Mouse (Mus musculus): ENCODE measurements at regions not wholly inside any gene's neighbourhood (a gene's known extent, or its start where the extent isn't known, plus 50 kb on each side); places are given as distances from the start of the nearest gene placed in this dataset.

DNA sequence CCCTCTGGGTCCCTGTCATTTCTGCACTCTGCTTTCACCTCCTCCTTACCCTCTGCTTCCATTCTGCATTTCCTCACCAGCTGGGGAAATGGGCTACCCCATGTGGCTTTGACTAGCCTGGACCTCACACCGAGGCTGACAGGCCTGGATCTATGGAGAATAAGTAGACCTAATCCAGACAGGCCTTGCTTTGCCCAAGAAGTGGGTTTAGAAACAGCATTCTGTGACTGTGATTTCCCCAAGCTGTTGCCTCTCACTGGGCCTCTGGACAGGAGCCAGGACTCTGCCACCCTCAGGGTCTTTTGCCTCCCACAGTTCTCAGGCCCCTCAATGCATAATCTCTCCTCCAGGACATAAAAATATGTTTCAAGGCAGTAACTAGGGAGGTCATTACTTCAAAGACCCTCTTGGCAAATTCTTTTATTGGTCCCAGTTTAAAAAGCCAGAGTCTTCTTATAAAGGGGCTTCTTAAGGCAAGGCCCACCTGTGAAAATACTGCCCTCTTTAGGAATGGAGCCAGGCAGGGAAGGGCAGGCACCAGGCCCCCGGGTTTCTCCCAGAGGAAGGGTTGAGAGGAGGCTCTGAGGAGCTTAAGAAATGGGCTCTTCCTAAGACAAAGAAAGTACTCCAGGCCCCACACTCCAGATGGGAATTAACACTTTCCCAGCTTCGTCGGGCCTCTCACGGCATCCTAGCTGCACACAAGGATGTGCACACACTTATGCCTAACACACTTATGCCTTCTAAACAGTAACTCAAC lies 151.8 kb downstream of the Cyp26b1 start:
- no peak for DNase-seq (ENCODE audit: low spot score in 2 of 2)

DNA sequence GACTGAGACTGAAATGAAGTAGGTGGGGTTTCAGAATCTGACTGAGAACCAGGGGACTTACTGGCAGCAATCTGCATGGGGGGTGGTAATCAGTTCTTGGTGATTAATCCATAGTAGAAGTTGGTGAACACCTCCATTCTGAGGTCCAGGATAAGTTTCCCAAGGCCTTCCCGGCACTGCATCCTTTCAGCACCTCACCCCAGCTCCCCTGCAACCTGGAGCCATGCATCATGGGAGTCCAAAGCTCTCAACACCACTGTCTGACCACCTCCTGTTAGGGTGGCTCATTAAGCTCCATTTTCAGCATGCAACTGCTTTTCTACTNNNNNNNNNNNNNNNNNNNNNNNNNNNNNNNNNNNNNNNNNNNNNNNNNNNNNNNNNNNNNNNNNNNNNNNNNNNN lies 157.0 kb downstream of the Cyp26b1 start:
- no peak for DNase-seq (ENCODE audit: low spot score in 2 of 2)

DNA sequence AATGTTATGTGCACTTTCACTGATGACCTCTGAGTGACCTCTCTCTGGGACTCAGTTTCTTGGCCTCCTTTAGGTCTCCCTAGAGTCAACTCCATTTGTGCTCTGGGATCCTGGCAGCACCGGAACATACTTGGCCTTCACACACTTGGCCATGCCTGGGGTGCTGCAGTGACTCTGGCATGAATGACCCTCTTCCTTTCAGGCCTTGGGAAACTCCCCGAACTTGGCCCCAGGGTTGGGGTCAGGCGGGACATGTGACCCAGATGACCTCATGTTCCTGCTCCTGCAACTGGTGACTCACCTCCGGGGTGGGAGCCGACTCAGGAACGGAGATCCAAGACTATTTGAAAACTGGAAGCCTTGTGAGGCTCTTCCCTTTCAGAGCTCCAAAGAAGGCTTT lies 159.2 kb downstream of the Cyp26b1 start:
- no peak for DNase-seq (ENCODE audit: low spot score in 2 of 2)

DNA sequence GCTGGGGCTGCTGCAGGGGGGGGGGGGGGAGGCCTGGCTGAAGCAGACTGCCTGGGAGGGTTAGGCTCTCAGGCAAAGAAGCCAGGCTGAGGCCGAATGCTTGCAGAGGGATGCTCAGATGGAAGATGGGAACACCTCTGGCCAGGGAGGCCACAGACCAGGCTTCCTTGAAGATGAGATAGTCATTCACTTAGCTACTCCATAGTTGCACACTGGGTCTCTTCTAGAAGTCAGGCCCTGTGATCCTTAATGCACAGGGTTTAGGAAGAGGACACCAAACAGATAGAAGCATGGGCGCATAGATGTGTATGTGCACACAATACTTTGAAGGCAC lies 162.1 kb downstream of the Cyp26b1 start:
- DNase-seq (ENCODE audit: low spot score in 2 of 2) = no peak

GRCm38 (mm10) chr6:84430925-84431621 lies 162.6 kb downstream of the Cyp26b1 start:
- DNase-seq (ENCODE audit: low spot score in 2 of 2) = no peak

DNA sequence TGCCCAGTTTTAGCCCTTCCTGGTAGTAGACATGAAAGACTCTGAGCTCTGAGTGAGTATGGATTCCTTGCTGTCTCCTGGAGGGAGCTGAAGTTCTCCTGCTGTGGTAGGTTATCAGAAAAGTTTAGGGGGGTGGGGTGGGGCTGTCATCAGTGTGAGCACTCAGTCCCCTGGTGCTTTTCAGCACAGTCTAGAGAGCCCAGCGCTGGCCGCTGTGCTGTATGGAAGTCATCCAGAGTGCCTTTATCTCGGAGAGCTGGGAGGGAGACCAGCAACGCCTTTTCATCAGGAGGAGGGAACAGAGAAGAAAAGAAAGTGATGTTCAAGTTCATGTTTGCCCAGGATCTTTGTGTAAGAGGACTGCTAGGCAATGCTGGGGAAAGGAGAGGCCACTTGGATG lies 163.6 kb downstream of the Cyp26b1 start:
- DNase-seq (ENCODE audit: low spot score in 2 of 2) = no peak

GRCm38 (mm10) chr6:84429247-84429646 lies 164.5 kb downstream of the Cyp26b1 start:
- peak; percentile 74 to 83 for DNase-seq (ENCODE audit: low spot score in 2 of 2)

- DNase-seq (ENCODE audit: low spot score in 2 of 2) = no peak
Observed at GRCm38 (mm10) chr6:84426691-84427090, 167.0 kb downstream of the Cyp26b1 start.

GRCm38 (mm10) chr6:84425823-84426222 lies 167.9 kb downstream of the Cyp26b1 start:
- peak; percentile 43 to 54 for DNase-seq (ENCODE audit: low spot score in 2 of 2)

DNA sequence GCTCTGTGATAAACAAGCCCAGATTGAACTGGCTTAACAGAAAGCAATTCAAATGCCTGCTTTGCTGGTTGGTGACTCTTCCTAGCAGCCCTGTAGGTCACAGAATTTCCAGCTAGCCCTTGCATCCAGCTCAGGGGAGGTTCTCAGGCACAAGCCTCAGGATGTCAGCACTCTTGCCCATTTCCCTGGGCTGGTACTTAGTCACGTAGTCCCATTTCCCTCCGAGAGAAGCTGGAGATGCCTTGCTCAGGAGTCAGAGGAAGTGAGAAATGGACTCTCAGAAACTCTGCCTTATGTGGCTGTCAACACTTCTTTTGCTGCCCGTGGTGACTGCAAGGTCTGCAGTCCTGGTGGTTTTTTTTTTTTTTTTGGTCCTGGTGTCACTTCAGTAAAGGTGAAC lies 170.8 kb downstream of the Cyp26b1 start:
- no peak for DNase-seq (ENCODE audit: low spot score in 2 of 2)

DNA sequence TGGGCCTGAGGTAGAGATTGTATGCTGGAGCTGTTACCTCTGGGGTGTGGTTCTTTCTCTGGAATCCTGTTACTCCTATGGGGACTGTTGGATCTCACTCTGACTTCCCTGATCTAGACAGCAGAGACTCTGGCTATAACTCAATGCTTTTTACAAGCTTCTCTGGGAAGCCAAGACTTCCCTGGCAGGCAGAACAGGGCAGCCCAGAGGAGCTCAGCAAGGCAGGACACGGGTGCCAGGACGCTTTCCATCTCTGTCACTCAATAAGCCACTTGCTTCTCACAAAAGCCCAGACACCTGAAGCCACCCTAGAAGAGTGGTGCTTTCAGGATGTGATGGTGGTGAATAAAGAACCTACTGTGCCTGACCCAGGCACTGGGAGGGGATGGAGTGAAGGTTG lies 174.0 kb downstream of the Cyp26b1 start:
- no peak for DNase-seq (ENCODE audit: low spot score in 2 of 2)

- DNase-seq (ENCODE audit: low spot score in 2 of 2) = no peak
Observed at GRCm38 (mm10) chr6:84419281-84419680, 174.4 kb downstream of the Cyp26b1 start.

- no peak for DNase-seq (ENCODE audit: low spot score in 2 of 2)
Observed at GRCm38 (mm10) chr6:84416992-84417636, 176.6 kb downstream of the Cyp26b1 start.

- DNase-seq (ENCODE audit: low spot score in 2 of 2) = no peak
Observed at GRCm38 (mm10) chr6:84414400-84414799, 179.3 kb downstream of the Cyp26b1 start.

GRCm38 (mm10) chr6:84409863-84410513 lies 183.7 kb downstream of the Cyp26b1 start:
- DNase-seq (ENCODE audit: low spot score in 2 of 2) = no peak

- no peak for DNase-seq (ENCODE audit: low spot score in 2 of 2)
Observed at GRCm38 (mm10) chr6:84408513-84408912, 185.2 kb downstream of the Cyp26b1 start.

- DNase-seq (ENCODE audit: low spot score in 2 of 2) = peak; percentile 54 to 72
Observed at GRCm38 (mm10) chr6:84407773-84408172, 185.9 kb downstream of the Cyp26b1 start.

DNA sequence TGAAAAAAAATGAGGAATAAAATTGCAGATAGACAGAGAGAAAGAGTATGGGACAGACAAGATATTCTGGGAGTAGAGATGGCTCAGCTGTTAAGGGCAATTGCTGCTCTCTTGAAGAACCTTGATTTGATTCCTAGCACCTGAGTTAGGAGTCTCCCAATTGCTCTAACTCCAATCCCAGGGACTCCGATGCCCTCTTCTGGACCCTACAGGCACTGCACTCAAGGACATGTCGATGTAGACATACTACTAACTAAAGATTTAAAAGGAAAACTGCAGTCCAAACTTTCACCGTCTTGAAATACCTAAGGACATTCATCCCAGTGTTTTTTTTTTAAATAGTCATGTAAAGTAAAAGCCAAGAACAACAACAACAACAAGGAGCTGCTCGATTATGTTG lies 189.0 kb downstream of the Cyp26b1 start:
- DNase-seq (ENCODE audit: low spot score in 2 of 2) = no peak

DNA sequence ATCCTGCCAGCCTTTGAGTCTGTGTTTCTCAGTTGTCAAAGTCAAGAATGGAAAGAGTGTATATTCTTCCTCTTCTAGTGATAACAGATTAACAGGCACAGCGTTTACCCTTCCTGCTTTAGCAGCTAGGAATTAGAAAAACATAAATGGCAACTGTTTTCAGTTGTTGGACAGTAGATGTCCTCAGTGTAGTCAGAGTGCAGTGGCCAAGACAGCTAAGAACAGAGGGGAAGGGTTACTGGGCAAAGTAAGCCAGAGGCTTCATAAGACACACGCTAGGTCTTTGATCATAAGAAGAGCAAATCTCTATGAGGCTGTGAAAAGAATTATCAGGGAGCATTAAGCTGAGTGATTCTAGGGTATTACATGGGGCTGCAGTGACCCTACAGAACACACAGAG lies 191.3 kb downstream of the Cyp26b1 start:
- DNase-seq (ENCODE audit: low spot score in 2 of 2) = no peak

DNA sequence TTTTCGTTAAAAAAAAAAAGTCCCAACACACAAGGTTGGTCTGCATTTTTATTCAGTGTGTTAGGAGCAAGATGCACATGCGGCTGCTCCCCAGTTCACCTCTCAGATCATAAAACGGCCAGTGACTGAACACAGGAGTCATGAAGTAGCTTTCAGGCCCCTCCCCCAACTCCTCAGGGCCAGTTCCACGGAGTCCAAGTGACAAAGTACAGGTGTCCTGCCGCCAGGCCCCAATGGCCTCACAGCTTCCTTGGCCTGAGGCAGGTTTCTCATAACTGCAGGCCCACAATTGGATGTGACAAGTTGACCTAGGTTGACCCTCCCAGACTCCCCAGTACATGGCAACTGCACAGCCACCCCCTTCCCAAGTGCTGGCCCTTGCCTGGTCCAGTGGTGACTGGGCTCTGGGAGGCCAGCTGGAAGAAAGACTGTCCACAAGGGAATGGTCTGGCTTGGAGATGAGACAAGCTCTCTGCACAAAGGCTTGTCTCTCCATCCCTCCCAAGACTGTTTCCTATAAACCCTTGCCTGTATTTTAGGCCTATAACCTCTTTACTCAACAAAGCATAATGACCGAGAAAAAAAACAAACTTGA lies 199.1 kb downstream of the Cyp26b1 start:
- no peak for DNase-seq (ENCODE audit: low spot score in 2 of 2)

DNA sequence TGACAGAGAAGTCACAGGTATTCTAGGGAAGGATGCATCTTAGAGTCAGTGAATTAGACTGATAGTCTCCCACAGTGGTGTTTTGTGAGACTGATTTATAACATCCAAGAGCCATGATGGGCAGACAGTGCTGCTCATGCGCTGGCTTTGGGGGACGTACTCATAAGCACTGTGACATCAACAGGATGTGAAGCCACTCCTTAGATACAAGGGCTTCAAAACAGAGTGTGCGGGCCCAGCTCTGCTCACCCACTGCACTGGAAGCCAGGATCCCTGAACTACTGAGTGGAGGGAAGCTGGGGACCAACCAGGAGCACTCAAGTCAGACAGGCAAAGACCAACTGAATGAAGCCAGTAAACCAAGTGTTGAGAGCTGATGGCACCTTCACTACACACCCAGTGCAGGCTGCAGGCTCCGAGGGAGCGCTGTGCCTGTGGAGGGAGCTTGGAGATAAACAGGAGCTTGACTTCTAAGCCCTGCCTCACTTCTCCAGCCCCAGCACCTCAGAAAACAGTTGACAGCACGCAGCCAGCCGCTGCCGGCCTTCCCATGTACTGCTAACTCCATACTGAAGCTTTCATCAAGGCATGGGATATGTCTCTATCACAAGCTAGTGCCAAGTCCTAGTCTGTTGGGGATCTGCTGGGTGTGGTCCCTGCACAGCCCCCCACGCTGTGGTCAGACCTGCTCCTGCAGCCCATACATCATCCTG lies 200.0 kb downstream of the Cyp26b1 start:
- no peak for DNase-seq (ENCODE audit: low spot score in 2 of 2)
